Mouse (Mus musculus): ENCODE results near the gene Smad6. TPM values are rescaled to one million over a fixed set of nuclear protein-coding genes. Genes with fewer than 3 reads are reported as not detected.

Smad6 gene
- polyA plus RNA-seq, 1 experiment: 2.7 TPM

- Histone ChIP-seq H3K9me3 (replicated peaks; ENCODE audit: control insufficient read depth, insufficient read depth, low read length, poor library complexity, severe bottlenecking) (no peaks in the 10 kb centered on the region), H3K9ac (ENCODE audit: low read depth, poor library complexity, severe bottlenecking) (no peak overlapping the region), H3K4me3 (ENCODE audit: low read depth, low read length) (no peak overlapping the region)
Measured at GRCm38 (mm10) chr9:63918245-63918644, 103.6 kb downstream of the Smad6 start.

GRCm38 (mm10) chr9:63916441-63916840 lies 105.4 kb downstream of the Smad6 start:
- Histone ChIP-seq H3K36me3 (ENCODE audit: control insufficient read depth, insufficient read depth, low read length, poor library complexity, severe bottlenecking) (no peaks in the 10 kb centered on the region), H3K9me3 (replicated peaks; ENCODE audit: control insufficient read depth, insufficient read depth, low read length, poor library complexity, severe bottlenecking) (no peaks in the 10 kb centered on the region), H3K27ac (ENCODE audit: insufficient read depth, low read length) (no peak overlapping the region), H3K4me1 (ENCODE audit: control insufficient read depth, insufficient read depth, low read length) (no peaks in the 10 kb centered on the region), H3K4me3 (ENCODE audit: low read depth, low read length) (no peak overlapping the region), H3K27me3 (ENCODE audit: control insufficient read depth, insufficient read depth, low read length, poor library complexity, severe bottlenecking) (no peaks in the 10 kb centered on the region), H3K9ac (ENCODE audit: low read depth, poor library complexity, severe bottlenecking) (no peak overlapping the region)
- TF ChIP-seq CTCF (IDR thresholded peaks at IDR 0.05; ENCODE audit: low read depth, low read length): no peak
- TF ChIP-seq EP300 (IDR thresholded peaks at IDR 0.05; ENCODE audit: insufficient read depth, low read depth, low read length): no peak
- TF ChIP-seq POLR2A (IDR thresholded peaks at IDR 0.05; ENCODE audit: insufficient read depth, low read length): no peak

More at GRCm38 (mm10) chr9:63918245-63918644, 103.6 kb downstream of the Smad6 start:
- Histone ChIP-seq H3K4me1 (ENCODE audit: control insufficient read depth, insufficient read depth, low read length) (no peaks in the 10 kb centered on the region), H3K36me3 (ENCODE audit: control insufficient read depth, insufficient read depth, low read length, poor library complexity, severe bottlenecking) (no peaks in the 10 kb centered on the region), H3K27me3 (ENCODE audit: control insufficient read depth, insufficient read depth, low read length, poor library complexity, severe bottlenecking) (no peaks in the 10 kb centered on the region), H3K27ac (ENCODE audit: insufficient read depth, low read length) (no peak overlapping the region)
- TF ChIP-seq EP300 (IDR thresholded peaks at IDR 0.05; ENCODE audit: insufficient read depth, low read depth, low read length) (no peak), POLR2A (IDR thresholded peaks at IDR 0.05; ENCODE audit: insufficient read depth, low read length) (no peak), CTCF (IDR thresholded peaks at IDR 0.05; ENCODE audit: low read depth, low read length) (peak; percentile 93)

- no peak overlapping the region for H3K27ac ChIP-seq (ENCODE audit: insufficient read depth, low read length)
- TF ChIP-seq EP300 (IDR thresholded peaks at IDR 0.05; ENCODE audit: insufficient read depth, low read depth, low read length) (no peak), CTCF (IDR thresholded peaks at IDR 0.05; ENCODE audit: low read depth, low read length) (peak; percentile 60)
- no peaks in the 10 kb centered on the region for H3K27me3 ChIP-seq (ENCODE audit: control insufficient read depth, insufficient read depth, low read length, poor library complexity, severe bottlenecking)
- H3K9me3 ChIP-seq (replicated peaks; ENCODE audit: control insufficient read depth, insufficient read depth, low read length, poor library complexity, severe bottlenecking): no peaks in the 10 kb centered on the region
- H3K4me3 ChIP-seq (ENCODE audit: low read depth, low read length): no peak overlapping the region
- H3K4me1 ChIP-seq (ENCODE audit: control insufficient read depth, insufficient read depth, low read length): no peaks in the 10 kb centered on the region
- H3K36me3 ChIP-seq (ENCODE audit: control insufficient read depth, insufficient read depth, low read length, poor library complexity, severe bottlenecking): no peaks in the 10 kb centered on the region
- no peak overlapping the region for H3K9ac ChIP-seq (ENCODE audit: low read depth, poor library complexity, severe bottlenecking)
Measured at GRCm38 (mm10) chr9:63915976-63916375, 105.9 kb downstream of the Smad6 start.

GRCm38 (mm10) chr9:63914944-63915343 lies 106.9 kb downstream of the Smad6 start:
- Histone ChIP-seq H3K4me1 (ENCODE audit: control insufficient read depth, insufficient read depth, low read length) (no peaks in the 10 kb centered on the region), H3K27me3 (ENCODE audit: control insufficient read depth, insufficient read depth, low read length, poor library complexity, severe bottlenecking) (no peaks in the 10 kb centered on the region), H3K36me3 (ENCODE audit: control insufficient read depth, insufficient read depth, low read length, poor library complexity, severe bottlenecking) (no peaks in the 10 kb centered on the region), H3K9ac (ENCODE audit: low read depth, poor library complexity, severe bottlenecking) (no peak overlapping the region), H3K27ac (ENCODE audit: insufficient read depth, low read length) (no peak overlapping the region), H3K9me3 (replicated peaks; ENCODE audit: control insufficient read depth, insufficient read depth, low read length, poor library complexity, severe bottlenecking) (no peaks in the 10 kb centered on the region), H3K4me3 (ENCODE audit: low read depth, low read length) (no peak overlapping the region)
- no peak for TF ChIP-seq CTCF (IDR thresholded peaks at IDR 0.05; ENCODE audit: low read depth, low read length)
- no peak for TF ChIP-seq EP300 (IDR thresholded peaks at IDR 0.05; ENCODE audit: insufficient read depth, low read depth, low read length)
- no peak for TF ChIP-seq POLR2A (IDR thresholded peaks at IDR 0.05; ENCODE audit: insufficient read depth, low read length)

- H3K9me3 ChIP-seq (replicated peaks; ENCODE audit: control insufficient read depth, insufficient read depth, low read length, poor library complexity, severe bottlenecking): no peaks in the 10 kb centered on the region
- no peak overlapping the region for H3K4me3 ChIP-seq (ENCODE audit: low read depth, low read length)
- H3K27me3 ChIP-seq (ENCODE audit: control insufficient read depth, insufficient read depth, low read length, poor library complexity, severe bottlenecking): no peaks in the 10 kb centered on the region
- TF ChIP-seq POLR2A (IDR thresholded peaks at IDR 0.05; ENCODE audit: insufficient read depth, low read length): no peak
- H3K27ac ChIP-seq (ENCODE audit: insufficient read depth, low read length): no peak overlapping the region
- no peaks in the 10 kb centered on the region for H3K4me1 ChIP-seq (ENCODE audit: control insufficient read depth, insufficient read depth, low read length)
- H3K36me3 ChIP-seq (ENCODE audit: control insufficient read depth, insufficient read depth, low read length, poor library complexity, severe bottlenecking): no peaks in the 10 kb centered on the region
- no peak overlapping the region for H3K9ac ChIP-seq (ENCODE audit: low read depth, poor library complexity, severe bottlenecking)
Measured at GRCm38 (mm10) chr9:63912051-63912450, 109.8 kb downstream of the Smad6 start.

- Histone ChIP-seq H3K27me3 (ENCODE audit: control insufficient read depth, insufficient read depth, low read length, poor library complexity, severe bottlenecking) (no peaks in the 10 kb centered on the region), H3K4me1 (ENCODE audit: control insufficient read depth, insufficient read depth, low read length) (no peaks in the 10 kb centered on the region), H3K9me3 (replicated peaks; ENCODE audit: control insufficient read depth, insufficient read depth, low read length, poor library complexity, severe bottlenecking) (no peaks in the 10 kb centered on the region), H3K9ac (ENCODE audit: low read depth, poor library complexity, severe bottlenecking) (no peak overlapping the region), H3K36me3 (ENCODE audit: control insufficient read depth, insufficient read depth, low read length, poor library complexity, severe bottlenecking) (no peaks in the 10 kb centered on the region), H3K27ac (ENCODE audit: insufficient read depth, low read length) (no peak overlapping the region), H3K4me3 (ENCODE audit: low read depth, low read length) (no peak overlapping the region)
- TF ChIP-seq EP300 (IDR thresholded peaks at IDR 0.05; ENCODE audit: insufficient read depth, low read depth, low read length) (no peak), CTCF (IDR thresholded peaks at IDR 0.05; ENCODE audit: low read depth, low read length) (peak; percentile 97), POLR2A (IDR thresholded peaks at IDR 0.05; ENCODE audit: insufficient read depth, low read length) (no peak)
Measured at GRCm38 (mm10) chr9:63909618-63910017, 112.2 kb downstream of the Smad6 start.
